23 mouse cellular contexts compared by ENCODE assay signal in the genomic region with DNA sequence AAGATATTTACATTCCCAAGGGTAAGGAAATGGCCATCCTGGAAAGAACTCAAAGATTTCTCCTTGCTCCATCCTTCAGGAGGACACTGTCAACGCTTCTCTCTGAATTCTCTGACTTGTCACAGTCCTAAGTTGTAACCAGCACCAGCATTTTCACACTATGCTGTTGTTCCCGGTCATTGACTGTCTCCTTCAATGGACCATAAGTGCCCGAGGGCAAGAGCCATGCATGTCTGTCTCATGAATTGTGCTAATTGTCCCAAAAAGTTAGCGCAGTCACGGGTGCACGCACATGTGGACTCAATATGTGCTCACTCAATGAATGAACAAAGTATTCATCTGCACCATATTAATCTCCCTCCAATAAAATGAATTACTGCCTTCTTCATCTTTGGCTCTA.
"Had no signal": no experiment of that assay in that cellular context is flagged by ENCODE, and none has a peak within 500 bp of the region (broad histone marks: within the 10 kb centered on the region; RNA-seq: fewer than 3 reads in every experiment).

No protein-coding gene starts in this region.

- DNase-seq: gastrocnemius, postnatal 14 days; gastrocnemius, postnatal 36 days; heart, adult 18-20 months; heart, postnatal 10 days; heart, postnatal 36 days; kidney, adult 11 months; kidney, adult 2 months; kidney, adult 9 months; kidney, postnatal 14 days; kidney, postnatal 36 days; layer of hippocampus, adult 9-11 months; layer of hippocampus, postnatal 36 days; left cerebral cortex, postnatal 4 days; liver, embryonic 13.5 days had no signal

- H3K27ac ChIP-seq: heart, embryonic 10.5 days; hindbrain, embryonic 13.5 days; hindbrain, embryonic 15.5 days; hindbrain, postnatal 0 days; kidney, embryonic 15.5 days; kidney, postnatal 0 days; limb, embryonic 13.5 days; limb, embryonic 15.5 days; liver, embryonic 13.5 days had no signal

- H3K4me1 ChIP-seq: heart, embryonic 10.5 days; heart, embryonic 12.5 days; hindbrain, embryonic 15.5 days; kidney, embryonic 15.5 days; liver, embryonic 13.5 days had no signal

- H3K27me3 ChIP-seq: heart, embryonic 12.5 days; hindbrain, embryonic 13.5 days; hindbrain, embryonic 15.5 days; kidney, embryonic 15.5 days; limb, embryonic 13.5 days; limb, embryonic 15.5 days; liver, embryonic 13.5 days had no signal

- H3K4me3 ChIP-seq: heart, embryonic 10.5 days; heart, embryonic 12.5 days; hindbrain, embryonic 13.5 days; hindbrain, embryonic 15.5 days; kidney, embryonic 15.5 days; limb, embryonic 13.5 days; limb, embryonic 15.5 days; liver, embryonic 13.5 days had no signal
